Mouse (Mus musculus) liver, adult 2 months (tissue): ENCODE results near the gene Gm21973.

Experiments used
- CTCF ChIP-seq: fragments of 200-500 bp; IDR thresholded peaks from 2 replicates; pipeline ENCODE4 v1.5.1; 2011; ENCODE audit warnings: low read depth, low read length, control low read depth
- POLR2A ChIP-seq: fragments of 200-500 bp; IDR thresholded peaks from 2 replicates; pipeline ENCODE4 v1.6.1; 2011; ENCODE audit warnings: low read length, control low read depth; ENCODE audit not compliant: insufficient read depth; ENCODE audit errors: extremely low read depth

- TF ChIP-seq POLR2A = no peak
- TF ChIP-seq CTCF = no peak
Observed at GRCm38 (mm10) chr15:10277461-10277860, 47.7 kb upstream of the Gm21973 start.
